Mouse (Mus musculus) 3134 (cell line): ENCODE data around the gene Cep152.

Source experiments
- DNase-seq: peaks from one replicate; pipeline ENCODE4 v3.0.0-alpha.2; 2011; ENCODE audit warnings: low spot score; ENCODE audit not compliant: insufficient read length; ENCODE audit errors: extremely low read depth

The Cep152 gene

GRCm38 (mm10) chr2:125560037-125560436 is 64.9 kb downstream of the Cep152 start:
- DNase-seq = no peak

DNA sequence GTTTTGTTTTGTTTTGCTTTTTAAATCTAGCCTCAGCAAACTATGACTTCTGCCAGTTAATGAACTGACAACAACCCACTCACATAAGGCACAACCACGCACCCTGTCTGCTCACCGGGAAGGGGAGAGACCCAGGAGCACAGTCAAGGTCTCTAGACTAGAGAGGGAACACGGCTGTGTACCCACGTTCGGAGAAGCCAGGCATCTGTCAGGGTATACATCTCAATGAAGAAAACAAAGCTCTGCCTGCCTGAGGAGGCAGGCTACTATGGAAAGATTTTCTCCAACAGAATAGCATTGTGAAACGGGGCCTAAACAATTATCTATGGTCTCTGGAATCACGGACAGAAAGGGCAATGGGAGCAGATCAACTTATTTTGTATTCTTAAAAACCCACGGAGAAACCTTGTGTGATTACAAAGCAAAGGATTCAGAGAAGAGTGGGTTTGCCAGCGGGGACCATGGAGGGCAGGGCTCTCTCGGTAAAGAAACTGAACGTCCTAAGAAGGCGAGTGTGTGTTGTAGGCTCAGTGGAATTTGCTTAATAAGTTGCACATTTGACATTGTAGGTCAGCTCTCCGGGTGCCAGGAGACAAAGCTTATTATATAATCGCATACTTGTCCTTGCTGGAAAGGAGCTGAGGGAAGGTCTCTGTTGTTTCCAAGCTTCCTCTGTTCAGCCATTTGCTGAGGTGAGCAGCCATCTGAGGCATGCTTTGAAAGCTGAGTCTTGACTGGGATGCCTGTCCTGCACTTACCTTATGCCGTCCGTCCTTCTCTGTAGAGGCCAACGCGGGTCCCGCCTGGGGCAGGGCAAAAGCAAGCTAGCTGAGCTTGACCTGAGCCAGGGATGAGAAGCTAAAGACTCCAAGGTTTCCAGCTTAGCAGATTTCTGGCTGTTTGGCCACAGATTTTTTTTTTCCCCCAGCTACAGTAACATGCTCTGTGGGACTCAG is 66.0 kb downstream of the Cep152 start:
- no peak for DNase-seq

DNA sequence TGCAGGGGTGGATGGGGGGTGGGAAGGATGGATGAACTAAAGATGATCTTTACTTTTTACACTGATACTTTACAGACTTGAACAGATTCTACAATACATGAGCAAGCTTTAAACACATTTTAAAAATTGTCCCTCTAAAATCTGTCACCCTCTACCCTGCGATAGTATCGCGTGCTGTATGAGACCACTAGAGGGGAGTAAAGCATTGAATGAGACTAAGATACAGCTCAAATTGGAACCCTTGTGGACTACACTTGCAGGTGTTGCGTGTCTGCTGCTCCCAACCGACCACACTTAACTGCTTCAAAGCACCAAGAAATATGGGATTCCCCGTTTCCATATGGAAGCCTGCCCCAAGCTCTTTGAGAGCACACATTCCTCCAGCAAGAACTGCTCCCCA is 69.1 kb downstream of the Cep152 start:
- no peak for DNase-seq

- no peak for DNase-seq
Measured at GRCm38 (mm10) chr2:125548806-125549578, 75.9 kb downstream of the Cep152 start.

DNA sequence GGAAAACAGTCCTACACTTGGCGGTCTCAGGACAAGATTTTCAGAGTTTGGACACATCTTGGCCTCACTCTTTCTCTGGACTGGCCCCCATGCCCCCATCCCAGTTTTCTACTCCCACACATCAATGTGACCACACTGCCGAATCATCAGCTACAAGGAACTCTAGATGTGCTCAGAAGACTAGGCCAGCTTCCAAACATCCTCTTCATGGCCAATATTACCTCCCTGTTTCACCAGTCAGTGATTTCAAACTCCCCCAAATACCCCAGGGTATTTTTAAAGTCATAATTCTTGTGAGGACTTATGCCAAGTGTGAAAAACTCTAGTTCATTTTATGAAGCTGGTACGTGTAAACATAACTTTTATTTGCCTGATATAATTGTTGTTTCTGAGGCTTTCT is 79.9 kb downstream of the Cep152 start:
- no peak for DNase-seq

DNA sequence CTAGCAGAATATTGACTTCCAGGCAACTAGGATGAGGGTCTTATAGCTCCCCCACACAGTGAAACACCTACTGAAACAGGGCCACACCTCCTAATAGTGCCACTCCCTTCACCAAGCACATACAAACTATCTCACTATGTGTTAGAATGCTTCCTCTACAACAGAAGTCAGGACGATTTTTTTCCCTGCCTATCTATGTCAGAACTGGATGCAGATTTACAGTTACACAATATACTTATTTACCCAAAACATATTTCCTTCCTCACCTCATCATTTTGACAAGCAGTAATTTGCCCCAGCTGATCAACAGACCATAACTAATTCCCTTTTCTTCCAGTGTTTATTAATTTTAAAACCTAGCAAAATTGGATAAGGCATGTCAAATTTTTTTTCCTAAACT is 81.3 kb downstream of the Cep152 start:
- no peak for DNase-seq

DNA sequence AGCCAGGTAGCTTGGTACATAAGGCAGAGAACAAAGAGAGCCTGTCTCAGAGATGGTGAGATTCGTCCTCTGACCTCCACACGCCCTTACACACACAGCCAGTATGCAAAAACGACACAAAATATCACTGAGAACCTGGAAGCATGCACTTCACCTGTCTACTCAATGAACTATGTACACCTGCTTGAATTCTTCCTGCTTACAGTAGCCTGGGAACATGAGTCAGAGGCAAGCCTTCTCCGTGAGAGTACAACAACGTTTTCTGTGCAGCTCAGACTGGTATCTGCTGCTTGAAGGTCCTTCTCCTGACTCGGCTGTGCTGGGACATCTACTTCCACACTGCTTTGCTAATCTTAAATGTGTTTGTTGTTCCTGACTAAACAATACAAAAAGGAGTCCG is 83.5 kb downstream of the Cep152 start:
- no peak for DNase-seq

DNA sequence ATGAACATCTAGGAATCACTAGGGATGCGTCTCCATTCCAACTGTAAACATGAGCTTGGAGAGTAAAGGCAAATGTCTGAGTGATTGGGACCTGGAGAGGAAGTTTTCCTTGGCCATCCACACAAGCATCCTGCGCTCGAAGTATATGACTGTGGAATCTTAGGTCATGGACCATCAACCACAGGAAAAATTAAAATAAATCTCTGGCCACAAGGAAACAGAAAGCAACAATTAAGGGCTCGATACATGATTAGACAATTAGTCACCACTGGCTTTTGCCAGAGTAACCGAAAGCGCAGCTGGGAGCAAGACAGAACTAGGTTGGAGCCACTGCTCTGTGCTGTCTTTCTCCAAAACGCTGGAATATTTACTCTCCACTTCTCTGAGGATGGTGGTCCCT is 84.3 kb downstream of the Cep152 start:
- peak; percentile 50 for DNase-seq

- DNase-seq = no peak
Measured at GRCm38 (mm10) chr2:125539640-125540039, 85.3 kb downstream of the Cep152 start.

DNA sequence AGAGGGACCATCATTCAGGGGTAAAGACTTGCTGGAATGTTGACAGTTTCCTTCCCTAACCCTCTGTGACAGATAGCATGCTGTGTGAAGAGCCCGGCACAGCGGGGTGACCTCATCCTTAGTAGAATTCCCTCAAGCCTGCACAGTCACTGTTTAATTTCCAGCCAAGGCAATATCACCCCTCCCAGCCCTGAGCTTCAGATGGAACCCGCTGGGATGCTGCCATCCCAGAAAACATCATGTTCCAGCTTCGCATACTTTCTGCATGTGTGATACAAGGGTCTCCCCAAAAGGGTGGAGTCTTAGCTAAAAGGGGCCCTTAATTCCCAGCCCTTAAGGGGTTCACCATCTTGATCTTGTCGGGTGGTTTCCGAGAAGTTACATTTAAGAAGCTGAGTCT is 94.2 kb downstream of the Cep152 start:
- DNase-seq = peak; percentile 54

DNA sequence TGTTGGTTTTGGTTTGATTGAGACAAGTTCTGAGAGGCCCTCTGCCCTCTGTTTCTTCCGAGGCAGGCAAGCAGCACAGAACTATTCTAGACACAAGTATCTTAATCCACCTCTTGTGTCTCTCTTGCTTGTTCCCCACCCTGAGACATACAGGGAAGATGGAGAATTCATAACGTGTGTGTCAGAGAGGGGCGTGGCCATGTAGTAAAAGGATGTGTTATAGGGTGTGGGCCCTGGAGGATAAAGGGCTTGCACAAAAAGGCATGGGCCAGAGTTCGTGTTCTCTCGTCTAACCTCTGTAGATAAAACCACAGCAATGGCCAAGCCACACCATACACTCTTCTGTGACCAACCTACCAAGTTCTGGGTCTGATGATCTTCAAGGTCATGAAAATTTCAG is 98.3 kb downstream of the Cep152 start:
- DNase-seq = no peak

- DNase-seq = no peak
Measured at GRCm38 (mm10) chr2:125525484-125525883, 99.4 kb downstream of the Cep152 start.

DNA sequence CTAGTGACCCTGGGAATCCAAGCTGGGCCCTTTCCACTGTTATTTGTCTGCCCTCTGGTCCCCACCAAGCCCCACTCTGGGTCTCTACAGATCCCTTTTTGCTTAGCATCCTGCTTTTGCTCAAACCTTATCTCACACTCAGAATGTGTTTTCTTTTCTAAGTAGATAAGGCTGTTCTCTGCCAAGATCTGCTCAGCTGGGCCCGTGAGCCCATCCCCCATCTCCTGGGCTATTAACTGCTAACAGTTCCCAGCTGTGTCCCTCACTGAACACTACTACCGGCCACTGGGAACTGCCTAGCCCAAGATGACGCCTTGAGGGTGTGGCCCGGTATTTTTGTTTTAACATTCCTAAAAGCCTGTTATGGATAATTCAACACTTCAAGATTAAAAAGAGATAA is 108.3 kb downstream of the Cep152 start:
- DNase-seq = no peak

DNA sequence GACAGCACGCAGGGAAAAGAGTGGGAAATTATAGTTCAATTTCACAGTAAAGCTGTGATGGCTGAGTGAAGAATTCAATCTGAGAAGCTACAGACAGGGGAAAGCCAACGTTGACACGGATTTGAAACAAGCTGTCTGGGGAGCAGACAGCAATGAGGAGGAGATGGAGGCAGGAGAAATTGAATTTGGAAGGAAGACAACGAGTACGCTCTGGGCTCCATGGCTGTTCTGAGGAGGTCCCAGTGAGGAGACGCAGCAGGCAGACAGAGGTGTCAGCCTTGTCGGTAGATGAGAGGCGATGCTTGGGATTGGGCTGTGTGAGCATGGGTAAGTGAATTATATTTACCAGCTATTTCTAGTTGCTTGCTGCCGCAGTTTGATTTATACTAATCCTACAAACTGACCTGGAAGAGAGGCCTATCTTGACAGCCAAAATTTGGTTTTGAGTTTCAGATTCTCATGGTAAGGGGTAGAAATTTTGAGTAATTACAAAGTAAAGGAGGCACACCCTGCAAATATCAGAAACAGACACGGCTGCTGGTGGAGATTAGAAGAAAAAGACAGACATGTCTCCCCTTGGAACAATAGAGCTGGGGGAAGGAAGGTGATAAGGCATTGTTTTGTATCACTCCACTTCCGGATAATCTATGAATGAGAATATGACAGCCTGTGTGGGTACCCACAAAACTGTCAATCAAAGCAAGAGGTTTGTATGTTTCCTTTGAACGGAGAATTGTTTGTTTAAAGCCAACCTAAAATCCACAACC is 109.4 kb downstream of the Cep152 start:
- DNase-seq = no peak

DNA sequence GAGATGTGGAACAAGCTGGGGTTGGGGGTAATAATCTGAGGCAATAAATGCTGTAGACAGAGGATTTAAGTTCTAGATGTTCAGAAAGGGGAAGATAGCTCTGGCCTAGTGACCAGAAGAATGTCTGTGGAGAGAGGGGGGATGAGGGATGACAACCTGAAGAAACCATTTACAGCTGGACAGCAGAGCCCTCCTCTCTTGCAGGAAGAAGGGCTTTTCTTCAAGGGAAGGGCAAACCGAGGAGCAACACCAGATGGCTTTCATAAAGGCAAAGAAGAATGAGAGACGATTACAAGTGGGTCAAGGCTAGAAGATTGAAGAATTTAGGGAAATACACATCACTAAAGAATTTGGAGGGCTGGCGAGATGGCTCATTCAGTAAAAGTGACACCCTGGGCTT is 110.5 kb downstream of the Cep152 start:
- no peak for DNase-seq
